Mouse (Mus musculus): Measurements from ENCODE around the gene Fev. TPM values are rescaled to one million over a fixed set of nuclear protein-coding genes. Genes with fewer than 3 reads are reported as not detected.

The Fev gene
- polyA plus RNA-seq (2015; fragmentation: Nextera tagmentation; extraction: Ambion mirVana) = 0.15 and 0.44 TPM in 2 replicates

DNA sequence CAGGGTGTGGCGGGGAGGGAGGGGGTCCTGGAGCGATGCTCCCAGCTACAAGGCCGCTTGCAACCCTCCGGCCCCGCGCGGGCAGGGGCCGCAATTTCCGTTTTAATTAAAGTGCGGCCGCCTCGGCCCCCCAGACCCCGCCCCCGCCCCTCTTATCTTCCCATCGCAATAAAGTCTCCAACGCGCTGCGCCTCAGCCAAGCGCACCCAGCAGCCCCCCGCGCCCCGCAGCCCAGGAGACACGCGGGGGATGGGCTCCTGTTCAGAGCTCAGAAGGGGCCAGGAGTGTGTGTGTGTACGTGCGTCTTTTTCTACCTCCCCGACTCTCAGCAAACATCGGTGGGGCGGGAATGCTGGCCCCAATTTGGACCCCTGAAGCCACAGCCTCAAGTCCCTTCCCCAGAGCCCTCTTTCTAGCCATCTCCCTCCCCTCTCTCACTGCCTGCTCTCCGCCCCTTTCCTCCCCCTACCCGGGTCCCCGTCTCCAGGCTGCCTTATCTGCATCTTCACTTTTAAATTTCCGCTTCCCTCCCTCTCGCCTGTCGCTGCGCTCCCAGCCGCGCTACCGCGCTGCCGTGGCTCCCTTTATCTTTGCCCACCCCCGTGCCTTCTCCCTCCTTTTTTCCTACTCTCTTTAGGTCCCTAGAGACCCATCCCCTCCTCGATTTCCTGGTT is at the start of gene Fev:
TSS of gene Fev (minus strand) at position 51 of the 674 bp plus-strand sequence.
- H3K4me2 ChIP-seq (ENCODE audit: low read depth, low read length) = peak within 1 kb of the TSS; percentile 16
- H3K4me1 ChIP-seq (ENCODE audit: control insufficient read depth, insufficient read depth, low read length) = peaks cover 13% of the 10 kb centered on the region
- no peak within 1 kb of the TSS for H3K27ac ChIP-seq (ENCODE audit: low read length)
- H3K4me3 ChIP-seq (replicated peaks; ENCODE audit: low read length) = peak within 1 kb of the TSS; percentile 23
- H3K9me3 ChIP-seq (replicated peaks; ENCODE audit: control insufficient read depth, low read length) = no peaks in the 10 kb centered on the region
- no peaks in the 10 kb centered on the region for H3K36me3 ChIP-seq (ENCODE audit: control insufficient read depth, insufficient read depth, low read length)
- no peak for ATAC-seq (ENCODE audit: insufficient read depth, low FRiP score)
- H3K27me3 ChIP-seq (ENCODE audit: control insufficient read depth, insufficient read depth, low read length) = peaks cover 88% of the 10 kb centered on the region
- WGBS = 1% methylated on average over 42 of the region's 43 CpGs
- H3K9ac ChIP-seq (ENCODE audit: low read length) = no peak within 1 kb of the TSS; the same call in 1 of the 2 replicates

- 72% methylated on average over 9 of the region's 9 CpGs for WGBS
- H3K4me1 ChIP-seq (ENCODE audit: control insufficient read depth, insufficient read depth, low read length) = no peaks in the 10 kb centered on the region
- H3K4me3 ChIP-seq (replicated peaks; ENCODE audit: low read length) = no peak overlapping the region
- H3K27ac ChIP-seq (ENCODE audit: low read length) = no peak overlapping the region
- H3K9ac ChIP-seq (ENCODE audit: low read length) = no peak overlapping the region
- no peak for ATAC-seq (ENCODE audit: insufficient read depth, low FRiP score)
- H3K27me3 ChIP-seq (ENCODE audit: control insufficient read depth, insufficient read depth, low read length) = no peaks in the 10 kb centered on the region
- H3K9me3 ChIP-seq (replicated peaks; ENCODE audit: control insufficient read depth, low read length) = no peaks in the 10 kb centered on the region
- H3K36me3 ChIP-seq (ENCODE audit: control insufficient read depth, insufficient read depth, low read length) = no peaks in the 10 kb centered on the region
- no peak overlapping the region for H3K4me2 ChIP-seq (ENCODE audit: low read depth, low read length)
Observed at GRCm38 (mm10) chr1:74927621-74928296, 42.5 kb upstream of the Fev start.

- Histone ChIP-seq H3K4me3 (replicated peaks; ENCODE audit: low read length) (no peak overlapping the region), H3K27me3 (ENCODE audit: control insufficient read depth, insufficient read depth, low read length) (no peaks in the 10 kb centered on the region), H3K4me1 (ENCODE audit: control insufficient read depth, insufficient read depth, low read length) (no peaks in the 10 kb centered on the region), H3K4me2 (ENCODE audit: low read depth, low read length) (no peak overlapping the region), H3K9ac (ENCODE audit: low read length) (no peak overlapping the region), H3K36me3 (ENCODE audit: control insufficient read depth, insufficient read depth, low read length) (no peaks in the 10 kb centered on the region), H3K9me3 (replicated peaks; ENCODE audit: control insufficient read depth, low read length) (no peaks in the 10 kb centered on the region), H3K27ac (ENCODE audit: low read length) (no peak overlapping the region)
- peak; percentile 37; the same call in 1 of the 2 replicates for ATAC-seq (ENCODE audit: insufficient read depth, low FRiP score)
- 31% methylated on average over 6 of the region's 6 CpGs for WGBS
Observed at GRCm38 (mm10) chr1:74926721-74927120, 41.5 kb upstream of the Fev start.

GRCm38 (mm10) chr1:74924464-74924863 is 39.2 kb upstream of the Fev start:
- ATAC-seq (ENCODE audit: insufficient read depth, low FRiP score) = no peak
- Histone ChIP-seq H3K27ac (ENCODE audit: low read length) (no peak overlapping the region), H3K4me2 (ENCODE audit: low read depth, low read length) (no peak overlapping the region), H3K36me3 (ENCODE audit: control insufficient read depth, insufficient read depth, low read length) (no peaks in the 10 kb centered on the region), H3K9ac (ENCODE audit: low read length) (no peak overlapping the region), H3K27me3 (ENCODE audit: control insufficient read depth, insufficient read depth, low read length) (no peaks in the 10 kb centered on the region), H3K4me3 (replicated peaks; ENCODE audit: low read length) (no peak overlapping the region), H3K4me1 (ENCODE audit: control insufficient read depth, insufficient read depth, low read length) (no peaks in the 10 kb centered on the region), H3K9me3 (replicated peaks; ENCODE audit: control insufficient read depth, low read length) (no peaks in the 10 kb centered on the region)
- 64% methylated on average over 4 of the region's 4 CpGs for WGBS

- no peak overlapping the region; the same call in 1 of the 2 replicates for H3K9ac ChIP-seq (ENCODE audit: low read length)
- H3K4me1 ChIP-seq (ENCODE audit: control insufficient read depth, insufficient read depth, low read length) = no peaks in the 10 kb centered on the region
- H3K36me3 ChIP-seq (ENCODE audit: control insufficient read depth, insufficient read depth, low read length) = no peaks in the 10 kb centered on the region
- H3K27ac ChIP-seq (ENCODE audit: low read length) = no peak overlapping the region
- WGBS = 20% methylated on average over 13 of the region's 13 CpGs
- no peak overlapping the region for H3K4me2 ChIP-seq (ENCODE audit: low read depth, low read length)
- no peaks in the 10 kb centered on the region for H3K9me3 ChIP-seq (replicated peaks; ENCODE audit: control insufficient read depth, low read length)
- no peak for ATAC-seq (ENCODE audit: insufficient read depth, low FRiP score)
- H3K4me3 ChIP-seq (replicated peaks; ENCODE audit: low read length) = no peak overlapping the region
- H3K27me3 ChIP-seq (ENCODE audit: control insufficient read depth, insufficient read depth, low read length) = no peaks in the 10 kb centered on the region; the same call in none of the 2 replicates
Observed at GRCm38 (mm10) chr1:74915706-74916105, 30.5 kb upstream of the Fev start.

DNA sequence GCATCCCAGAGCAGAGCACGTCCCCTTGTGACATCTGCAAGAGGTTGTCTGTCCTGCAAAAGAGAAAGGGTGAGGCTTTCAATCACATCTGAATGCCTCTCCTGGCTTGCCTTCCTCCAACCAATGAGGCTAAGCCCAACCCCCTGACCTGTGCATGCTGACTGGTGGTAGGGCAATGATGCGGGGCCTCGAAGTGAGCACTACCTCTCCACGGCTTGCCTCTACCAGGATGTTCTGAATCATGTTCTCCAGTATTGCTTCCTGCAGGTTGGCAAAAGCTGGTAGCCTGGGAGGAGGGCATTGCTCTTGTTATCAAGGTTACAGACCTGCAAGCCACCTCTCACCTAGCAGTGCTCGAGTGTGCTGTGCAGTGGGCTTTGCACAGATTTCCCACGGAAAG is 17.0 kb upstream of the Fev start:
- no peaks in the 10 kb centered on the region for H3K36me3 ChIP-seq (ENCODE audit: control insufficient read depth, insufficient read depth, low read length)
- peaks cover 8% of the 10 kb centered on the region for H3K4me1 ChIP-seq (ENCODE audit: control insufficient read depth, insufficient read depth, low read length)
- peaks cover 41% of the 10 kb centered on the region for H3K27me3 ChIP-seq (ENCODE audit: control insufficient read depth, insufficient read depth, low read length)
- H3K9me3 ChIP-seq (replicated peaks; ENCODE audit: control insufficient read depth, low read length) = no peaks in the 10 kb centered on the region
- 10% methylated on average over 6 of the region's 6 CpGs for WGBS
- H3K27ac ChIP-seq (ENCODE audit: low read length) = no peak overlapping the region
- ATAC-seq (ENCODE audit: insufficient read depth, low FRiP score) = no peak
- H3K4me3 ChIP-seq (replicated peaks; ENCODE audit: low read length) = no peak overlapping the region
- H3K9ac ChIP-seq (ENCODE audit: low read length) = no peak overlapping the region
- no peak overlapping the region for H3K4me2 ChIP-seq (ENCODE audit: low read depth, low read length)

- H3K27ac ChIP-seq (ENCODE audit: low read length) = no peak overlapping the region
Observed at GRCm38 (mm10) chr1:74901686-74902085, 16.5 kb upstream of the Fev start.

GRCm38 (mm10) chr1:74900341-74901285 is 15.4 kb upstream of the Fev start:
- H3K4me3 ChIP-seq (replicated peaks; ENCODE audit: low read length) = peak overlapping the region; percentile 43
- H3K27ac ChIP-seq (ENCODE audit: low read length) = peak overlapping the region; percentile 59
- H3K9me3 ChIP-seq (replicated peaks; ENCODE audit: control insufficient read depth, low read length) = no peaks in the 10 kb centered on the region
- ATAC-seq (ENCODE audit: insufficient read depth, low FRiP score) = peak; percentile 89
- WGBS = 2% methylated on average over 65 of the region's 66 CpGs
- peaks cover 46% of the 10 kb centered on the region for H3K27me3 ChIP-seq (ENCODE audit: control insufficient read depth, insufficient read depth, low read length)
- H3K4me1 ChIP-seq (ENCODE audit: control insufficient read depth, insufficient read depth, low read length) = peaks cover 8% of the 10 kb centered on the region
- H3K9ac ChIP-seq (ENCODE audit: low read length) = peak overlapping the region; percentile 55
- H3K36me3 ChIP-seq (ENCODE audit: control insufficient read depth, insufficient read depth, low read length) = no peaks in the 10 kb centered on the region
- H3K4me2 ChIP-seq (ENCODE audit: low read depth, low read length) = peak overlapping the region; percentile 69

More at GRCm38 (mm10) chr1:74901686-74902085, 16.5 kb upstream of the Fev start:
- H3K27me3 ChIP-seq (ENCODE audit: control insufficient read depth, insufficient read depth, low read length) = peaks cover 46% of the 10 kb centered on the region
- H3K4me3 ChIP-seq (replicated peaks; ENCODE audit: low read length) = no peak overlapping the region
- no peak overlapping the region for H3K9ac ChIP-seq (ENCODE audit: low read length)
- no peak for ATAC-seq (ENCODE audit: insufficient read depth, low FRiP score)
- 7% methylated on average over 3 of the region's 3 CpGs for WGBS
- H3K36me3 ChIP-seq (ENCODE audit: control insufficient read depth, insufficient read depth, low read length) = no peaks in the 10 kb centered on the region
- H3K4me1 ChIP-seq (ENCODE audit: control insufficient read depth, insufficient read depth, low read length) = peaks cover 8% of the 10 kb centered on the region
- no peaks in the 10 kb centered on the region for H3K9me3 ChIP-seq (replicated peaks; ENCODE audit: control insufficient read depth, low read length)
- H3K4me2 ChIP-seq (ENCODE audit: low read depth, low read length) = no peak overlapping the region

Measured in stomach, embryonic 16.5 days (tissue).